8 mouse cellular contexts compared by ENCODE assay signal in genomic region chr10:128645111-128646011, GRCm38 (mm10). TPM values are rescaled to one million over a fixed set of nuclear protein-coding genes. Genes with fewer than 3 reads are reported as not detected.
A peak's percentile ranks its signal among the peaks of the same experiment; 100 is the strongest.
DNase-seq lines count a peak whose midpoint lies in the region; ATAC-seq lines count a peak whose summit lies in the region.

Ikzf4 (minus strand) TSS chr10:128645991.

- DNase-seq in adrenal gland, adult (ENCODE audit: inconsistent age in 2 of 2, low spot score in 1 of 2), result peak; percentile 32 to 87
- no peak for DNase-seq in adrenal gland, postnatal 4 days (ENCODE audit: low spot score in 2 of 2)
- DNase-seq in left cerebral cortex, postnatal 14 days (ENCODE audit: low spot score in 2 of 2), result peak; percentile 52 to 59

- H3K4me1 ChIP-seq in brown adipose tissue, adult 24 weeks (ENCODE audit: control insufficient read depth, insufficient read depth, insufficient read length, low read length), result no peaks in the 10 kb centered on the region
- peaks cover 39% of the 10 kb centered on the region for H3K4me1 ChIP-seq in forebrain, embryonic 15.5 days
- H3K4me1 ChIP-seq in hindbrain, embryonic 15.5 days (replicated peaks), result peaks cover 40% of the 10 kb centered on the region
- peaks cover 8% of the 10 kb centered on the region; the same call in 1 of the 2 replicates for H3K4me1 ChIP-seq in stomach, embryonic 14.5 days (ENCODE audit: control insufficient read depth, insufficient read depth, low read length)

- ATAC-seq in forebrain, embryonic 15.5 days (replicated peaks), result peak; percentile 80
- peak; percentile 79 for ATAC-seq in hindbrain, embryonic 15.5 days (ENCODE audit: low FRiP score, low read depth)
- ATAC-seq in megakaryocyte-erythroid progenitor cell, adult 5-6 weeks (replicated peaks; ENCODE audit: low FRiP score, low TSS enrichment, poor library complexity, severe bottlenecking), result 0 out of 2 replicates have a peak, but pooled peaks have one; percentile 30
- ATAC-seq in stomach, embryonic 14.5 days (ENCODE audit: insufficient number of reproducible peaks, insufficient read depth, low FRiP score, low read depth), result peak; percentile 54

- 1% methylated on average over 36 of the region's 36 CpGs for WGBS in forebrain, embryonic 15.5 days
- under 1% methylated on average over 32 of the region's 36 CpGs for WGBS in hindbrain, embryonic 15.5 days
- WGBS in stomach, embryonic 14.5 days, result 3% methylated on average over 34 of the region's 36 CpGs

- H3K9me3 ChIP-seq in forebrain, embryonic 15.5 days, result no peaks in the 10 kb centered on the region
- no peaks in the 10 kb centered on the region for H3K9me3 ChIP-seq in hindbrain, embryonic 15.5 days
- no peaks in the 10 kb centered on the region for H3K9me3 ChIP-seq in stomach, embryonic 14.5 days (ENCODE audit: control insufficient read depth, low read depth, low read length)

- peak within 1 kb of the TSS; percentile 79 for H3K4me2 ChIP-seq in forebrain, embryonic 15.5 days (replicated peaks)
- H3K4me2 ChIP-seq in hindbrain, embryonic 15.5 days, result peak within 1 kb of the TSS; percentile 61
- peak within 1 kb of the TSS; percentile 69 for H3K4me2 ChIP-seq in stomach, embryonic 14.5 days (replicated peaks; ENCODE audit: low read depth, low read length)

- H3K36me3 ChIP-seq in forebrain, embryonic 15.5 days, result peaks cover 12% of the 10 kb centered on the region
- H3K36me3 ChIP-seq in hindbrain, embryonic 15.5 days, result peaks cover 11% of the 10 kb centered on the region
- H3K36me3 ChIP-seq in stomach, embryonic 14.5 days (ENCODE audit: control insufficient read depth, insufficient read depth, low read length), result no peaks in the 10 kb centered on the region

- H3K27ac ChIP-seq in brown adipose tissue, adult 24 weeks (replicated peaks; ENCODE audit: low read depth, low read length), result peak within 1 kb of the TSS; percentile 47
- peak within 1 kb of the TSS; percentile 94 for H3K27ac ChIP-seq in forebrain, embryonic 15.5 days (replicated peaks)
- peak within 1 kb of the TSS; percentile 96 for H3K27ac ChIP-seq in hindbrain, embryonic 15.5 days (replicated peaks)
- peak within 1 kb of the TSS; percentile 50; the same call in 1 of the 2 replicates for H3K27ac ChIP-seq in stomach, embryonic 14.5 days (ENCODE audit: low read length)

- H3K4me3 ChIP-seq in brown adipose tissue, adult 24 weeks (ENCODE audit: insufficient read depth, low read depth, low read length), result peak within 1 kb of the TSS; percentile 58
- peak within 1 kb of the TSS; percentile 66 for H3K4me3 ChIP-seq in forebrain, embryonic 15.5 days
- H3K4me3 ChIP-seq in hindbrain, embryonic 15.5 days, result peak within 1 kb of the TSS; percentile 70
- peak within 1 kb of the TSS; percentile 45 for H3K4me3 ChIP-seq in stomach, embryonic 14.5 days (ENCODE audit: low read depth, low read length)

- H3K9ac ChIP-seq in forebrain, embryonic 15.5 days (replicated peaks), result peak within 1 kb of the TSS; percentile 84
- peak within 1 kb of the TSS; percentile 79 for H3K9ac ChIP-seq in hindbrain, embryonic 15.5 days
- no peak within 1 kb of the TSS; the same call in 1 of the 2 replicates for H3K9ac ChIP-seq in stomach, embryonic 14.5 days (replicated peaks; ENCODE audit: low read depth, low read length)

- no peaks in the 10 kb centered on the region for H3K27me3 ChIP-seq in forebrain, embryonic 15.5 days
- no peaks in the 10 kb centered on the region for H3K27me3 ChIP-seq in hindbrain, embryonic 15.5 days
- H3K27me3 ChIP-seq in stomach, embryonic 14.5 days (ENCODE audit: control insufficient read depth, insufficient read depth, low read length), result no peaks in the 10 kb centered on the region

- intact Hi-C loops in left cerebral cortex, postnatal 14 days (cut with DNase I), result no loop called here

RNA-seq across cellular contexts. Expression of gene Ikzf4, which starts in this region (rescaled TPM):
- 1 to 10 TPM; 3.8 to 4.1 TPM for total RNA-seq in adrenal gland, postnatal 4 days (2021)
- 0.32 and 0.58 TPM in 2 replicates for polyA plus RNA-seq in brown adipose tissue, adult 24 weeks (2012; ENCODE audit: insufficient read depth, insufficient read length, missing spikeins)
- polyA plus RNA-seq in forebrain, embryonic 15.5 days (2015; fragmentation: Nextera tagmentation; extraction: Ambion mirVana), result 11.3 TPM in 2 replicates
- 15.1 and 18.3 TPM in 2 replicates for polyA plus RNA-seq in hindbrain, embryonic 15.5 days (2015; fragmentation: Nextera tagmentation; extraction: Ambion mirVana)
- 10 to 100 TPM; 15.4 to 15.9 TPM for total RNA-seq in left cerebral cortex, postnatal 14 days (2021)
- 0.25 and 0.26 TPM in 2 replicates for total RNA-seq in megakaryocyte-erythroid progenitor cell, adult 5-6 weeks (2014; fragmentation: Nextera tagmentation)
- 0.19 TPM in 1 of 2 replicates, not detected in the other for total RNA-seq in megakaryocyte-erythroid progenitor cell, adult 5-6 weeks (2017)
- 3.5 and 4.9 TPM in 2 replicates for polyA plus RNA-seq in stomach, embryonic 14.5 days (2014; fragmentation: Nextera tagmentation; extraction: Ambion mirVana)

Comparison
In these comparisons a context has a peak if more than half of its experiments do, and no peak if none do; other contexts are left out.
1. DNase-seq: peak in adrenal gland, adult (2 of 2) and left cerebral cortex, postnatal 14 days (2 of 2); none in adrenal gland, postnatal 4 days (0 of 2).
2. Peak in ATAC-seq in megakaryocyte-erythroid progenitor cell, adult 5-6 weeks; RNA of the gene not detected or under 1 TPM.
3. ATAC-seq: peak in every context shown above with its lines; median percentile 80 in forebrain, embryonic 15.5 days; 79 in hindbrain, embryonic 15.5 days; 54 in stomach, embryonic 14.5 days; 30 in megakaryocyte-erythroid progenitor cell, adult 5-6 weeks.
4. Peak in every context shown above with its lines, with median percentiles within 50 percentile points of each other: H3K27ac ChIP-seq, H3K4me3 ChIP-seq and H3K4me2 ChIP-seq.